Mouse (Mus musculus): ENCODE results near the gene Rps6kb1. TPM values are rescaled to one million over a fixed set of nuclear protein-coding genes. Genes with fewer than 3 reads are reported as not detected.

The Rps6kb1 gene
- polyA plus RNA-seq (2015; fragmentation: Nextera tagmentation; extraction: Ambion mirVana), result 57.1 and 66.4 TPM in 2 replicates

DNA sequence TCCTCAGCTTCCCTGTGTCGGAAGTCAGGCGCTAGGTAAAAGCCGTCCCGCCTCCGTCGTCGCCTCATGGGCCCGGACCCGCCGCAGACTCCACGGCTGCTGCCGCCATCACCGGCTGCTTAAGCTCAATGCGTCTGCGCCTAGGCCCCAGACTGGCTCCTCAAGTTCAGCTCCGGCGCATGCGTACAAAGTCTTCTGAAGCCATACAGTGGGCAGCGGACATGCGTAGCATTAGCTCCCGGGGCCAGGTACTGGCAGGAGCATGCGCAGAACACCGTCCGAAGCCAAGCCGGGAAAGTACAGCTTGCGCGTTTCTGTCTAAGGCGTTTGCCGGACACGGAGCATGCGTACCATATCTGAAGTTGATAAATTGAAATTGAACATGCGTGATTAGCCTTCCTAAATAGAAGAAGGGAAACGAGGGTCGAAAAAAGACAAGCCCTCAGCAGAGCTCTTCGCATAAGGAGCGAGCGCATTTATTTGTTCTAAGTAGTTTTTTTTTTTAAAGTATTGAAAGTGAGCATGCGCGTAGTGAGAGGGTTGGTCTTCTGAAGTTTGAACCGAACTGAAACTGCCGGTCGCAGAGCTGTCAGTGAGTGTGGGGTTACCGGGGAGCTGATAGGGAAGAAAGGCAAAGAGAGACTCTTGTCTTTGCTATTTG, at the start of gene Rps6kb1, which contains the start of gene Tubd1:
Gene Rps6kb1, minus strand, starts transcription at position 167 of the 661 bp plus-strand sequence.
Gene Tubd1, plus strand, starts transcription at position 353 of the 661 bp plus-strand sequence.
- peak; percentile 99 for ATAC-seq

DNA sequence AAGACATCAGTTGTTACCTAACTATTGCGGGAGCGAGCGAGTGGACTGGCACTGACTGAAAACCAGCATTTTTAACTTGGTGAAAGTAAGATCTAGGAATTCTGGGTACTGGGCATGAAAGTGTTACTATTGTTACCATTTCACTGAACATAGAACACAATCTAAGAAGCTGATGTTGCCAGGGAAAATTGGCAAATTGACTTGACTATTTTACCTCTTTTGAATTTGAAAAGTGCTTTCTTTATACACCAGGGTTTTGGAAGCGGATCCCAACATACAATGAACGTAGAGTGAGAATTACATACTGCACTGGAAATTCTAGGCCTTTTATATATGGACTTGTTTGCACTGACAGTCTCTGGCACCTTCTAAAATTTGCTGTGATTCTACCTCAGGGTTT, 48.8 kb upstream of the Rps6kb1 start:
- Histone ChIP-seq H3K9me3 (ENCODE audit: control insufficient read depth, low read length) (no peaks in the 10 kb centered on the region), H3K9ac (replicated peaks; ENCODE audit: low read depth, low read length) (no peak overlapping the region), H3K4me1 (replicated peaks; ENCODE audit: control insufficient read depth, insufficient read depth, low read length) (peaks cover 4% of the 10 kb centered on the region; the same call in 1 of the 2 replicates), H3K27me3 (replicated peaks; ENCODE audit: control insufficient read depth, insufficient read depth, low read length) (no peaks in the 10 kb centered on the region), H3K27ac (ENCODE audit: low read length) (no peak overlapping the region), H3K36me3 (ENCODE audit: control insufficient read depth, insufficient read depth) (no peaks in the 10 kb centered on the region), H3K4me3 (replicated peaks; ENCODE audit: low read length) (no peak overlapping the region), H3K4me2 (ENCODE audit: low read length) (no peak overlapping the region)
- ATAC-seq, result no peak
- WGBS, result 66% methylated on average over 5 of the region's 5 CpGs

More for the DNA sequence above, at the start of gene Rps6kb1, which contains the start of gene Tubd1:
- peak within 1 kb of the TSS; percentile 96 for H3K9ac ChIP-seq (replicated peaks; ENCODE audit: low read depth, low read length)
- H3K36me3 ChIP-seq (ENCODE audit: control insufficient read depth, insufficient read depth), result no peaks in the 10 kb centered on the region
- no peaks in the 10 kb centered on the region for H3K9me3 ChIP-seq (ENCODE audit: control insufficient read depth, low read length)
- H3K27ac ChIP-seq (ENCODE audit: low read length), result peak within 1 kb of the TSS; percentile 85
- H3K27me3 ChIP-seq (replicated peaks; ENCODE audit: control insufficient read depth, insufficient read depth, low read length), result no peaks in the 10 kb centered on the region
- WGBS, result under 1% methylated on average over 43 of the region's 43 CpGs
- peaks cover 15% of the 10 kb centered on the region for H3K4me1 ChIP-seq (replicated peaks; ENCODE audit: control insufficient read depth, insufficient read depth, low read length)
- peak within 1 kb of the TSS; percentile 72 for H3K4me2 ChIP-seq (ENCODE audit: low read length)
- H3K4me3 ChIP-seq (replicated peaks; ENCODE audit: low read length), result peak within 1 kb of the TSS; percentile 93

DNA sequence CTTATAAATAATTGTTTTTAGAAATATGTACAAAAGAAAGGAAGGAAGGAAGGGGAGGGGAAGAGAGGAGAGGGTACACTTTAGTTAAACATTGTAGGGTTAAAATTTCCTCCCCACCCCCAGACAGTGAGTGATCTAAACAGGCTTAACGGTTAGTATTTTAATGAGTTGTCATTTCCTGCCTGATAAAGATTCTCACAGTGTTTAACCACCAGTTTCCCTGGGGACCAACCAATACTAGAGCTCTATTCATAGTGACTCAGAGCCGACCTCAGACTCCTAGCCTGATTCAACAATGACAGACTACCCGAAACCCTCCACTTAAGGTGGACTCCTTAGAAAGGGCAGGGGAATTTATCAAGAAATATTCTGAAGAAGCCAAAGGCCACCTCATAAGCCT, 48.4 kb upstream of the Rps6kb1 start:
- Histone ChIP-seq H3K27me3 (replicated peaks; ENCODE audit: control insufficient read depth, insufficient read depth, low read length) (no peaks in the 10 kb centered on the region), H3K4me3 (replicated peaks; ENCODE audit: low read length) (no peak overlapping the region), H3K4me1 (replicated peaks; ENCODE audit: control insufficient read depth, insufficient read depth, low read length) (peaks cover 4% of the 10 kb centered on the region; the same call in 1 of the 2 replicates), H3K9me3 (ENCODE audit: control insufficient read depth, low read length) (no peaks in the 10 kb centered on the region), H3K36me3 (ENCODE audit: control insufficient read depth, insufficient read depth) (no peaks in the 10 kb centered on the region), H3K9ac (replicated peaks; ENCODE audit: low read depth, low read length) (no peak overlapping the region), H3K4me2 (ENCODE audit: low read length) (no peak overlapping the region), H3K27ac (ENCODE audit: low read length) (no peak overlapping the region)
- ATAC-seq, result no peak
- 32% methylated on average over 3 of the region's 3 CpGs for WGBS

DNA sequence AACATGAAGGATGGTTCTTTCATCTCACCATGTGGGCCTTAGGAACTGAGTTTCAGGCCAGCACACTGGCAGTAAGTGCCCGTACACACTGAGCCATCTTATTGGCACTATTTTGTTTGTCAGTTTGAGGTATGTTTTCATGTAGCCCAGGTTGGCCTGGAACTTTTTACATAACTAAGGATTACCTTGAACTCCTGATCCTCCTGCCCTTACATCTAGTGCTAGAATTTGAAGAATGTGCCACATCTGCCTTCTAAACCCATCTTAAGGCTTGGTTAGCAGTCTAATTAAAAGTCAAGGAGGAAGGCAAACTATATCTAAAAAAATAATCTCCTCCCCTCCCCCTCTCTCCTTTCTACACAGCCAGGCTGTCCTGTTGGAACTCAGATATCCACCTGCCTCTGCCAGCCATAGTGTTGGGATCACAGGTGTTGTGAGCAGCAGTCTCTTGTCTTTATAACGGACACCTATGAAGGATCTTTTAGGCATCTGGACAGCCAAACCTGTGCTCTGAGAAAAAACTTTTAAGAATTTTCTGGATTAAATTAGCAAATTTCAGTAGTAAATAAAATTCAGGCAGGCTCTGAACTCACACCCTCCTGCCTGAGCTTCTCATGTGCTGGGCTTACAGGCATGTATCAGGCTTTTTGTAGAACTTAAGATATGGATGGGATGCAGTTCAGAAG, 47.5 kb upstream of the Rps6kb1 start:
- H3K9ac ChIP-seq (replicated peaks; ENCODE audit: low read depth, low read length), result no peak overlapping the region
- 91% methylated on average over 2 of the region's 2 CpGs for WGBS
- no peak overlapping the region for H3K4me3 ChIP-seq (replicated peaks; ENCODE audit: low read length)
- H3K4me1 ChIP-seq (replicated peaks; ENCODE audit: control insufficient read depth, insufficient read depth, low read length), result peaks cover 6% of the 10 kb centered on the region; the same call in 1 of the 2 replicates
- H3K9me3 ChIP-seq (ENCODE audit: control insufficient read depth, low read length), result no peaks in the 10 kb centered on the region
- no peak for ATAC-seq
- H3K4me2 ChIP-seq (ENCODE audit: low read length), result no peak overlapping the region
- no peaks in the 10 kb centered on the region for H3K36me3 ChIP-seq (ENCODE audit: control insufficient read depth, insufficient read depth)
- no peaks in the 10 kb centered on the region for H3K27me3 ChIP-seq (replicated peaks; ENCODE audit: control insufficient read depth, insufficient read depth, low read length)
- no peak overlapping the region for H3K27ac ChIP-seq (ENCODE audit: low read length)

DNA sequence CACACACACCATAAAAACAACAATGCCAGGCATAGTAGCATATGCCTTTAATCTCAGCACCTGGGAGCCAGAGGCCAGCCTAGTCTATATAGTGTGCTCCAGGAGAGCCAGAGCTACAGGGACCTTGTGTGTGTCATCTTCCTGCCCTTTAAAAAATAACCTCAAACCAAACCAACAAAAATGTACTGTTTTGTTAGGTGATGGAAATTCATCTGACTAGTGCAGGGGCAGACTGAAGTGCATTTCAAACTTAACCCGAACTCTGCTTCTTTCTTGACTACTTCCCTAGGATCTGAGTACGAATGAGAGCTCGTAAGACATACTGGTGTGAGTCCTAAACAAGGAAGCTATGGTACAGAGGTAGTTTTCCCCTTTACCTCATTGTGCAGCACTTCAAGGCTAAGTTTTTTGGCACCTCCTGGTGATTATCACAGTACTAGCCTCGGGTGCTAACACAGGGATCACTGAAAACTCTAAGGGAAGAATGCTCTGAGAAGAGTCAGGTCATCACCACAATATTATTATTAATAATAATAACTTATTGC, 46.8 kb upstream of the Rps6kb1 start:
- H3K4me2 ChIP-seq (ENCODE audit: low read length), result no peak overlapping the region
- H3K9me3 ChIP-seq (ENCODE audit: control insufficient read depth, low read length), result no peaks in the 10 kb centered on the region
- ATAC-seq, result no peak
- no peaks in the 10 kb centered on the region for H3K27me3 ChIP-seq (replicated peaks; ENCODE audit: control insufficient read depth, insufficient read depth, low read length)
- H3K36me3 ChIP-seq (ENCODE audit: control insufficient read depth, insufficient read depth), result no peaks in the 10 kb centered on the region
- H3K27ac ChIP-seq (ENCODE audit: low read length), result no peak overlapping the region
- 88% methylated on average over 4 of the region's 4 CpGs for WGBS
- H3K4me3 ChIP-seq (replicated peaks; ENCODE audit: low read length), result no peak overlapping the region
- no peak overlapping the region for H3K9ac ChIP-seq (replicated peaks; ENCODE audit: low read depth, low read length)
- peaks cover 7% of the 10 kb centered on the region; the same call in 1 of the 2 replicates for H3K4me1 ChIP-seq (replicated peaks; ENCODE audit: control insufficient read depth, insufficient read depth, low read length)

DNA sequence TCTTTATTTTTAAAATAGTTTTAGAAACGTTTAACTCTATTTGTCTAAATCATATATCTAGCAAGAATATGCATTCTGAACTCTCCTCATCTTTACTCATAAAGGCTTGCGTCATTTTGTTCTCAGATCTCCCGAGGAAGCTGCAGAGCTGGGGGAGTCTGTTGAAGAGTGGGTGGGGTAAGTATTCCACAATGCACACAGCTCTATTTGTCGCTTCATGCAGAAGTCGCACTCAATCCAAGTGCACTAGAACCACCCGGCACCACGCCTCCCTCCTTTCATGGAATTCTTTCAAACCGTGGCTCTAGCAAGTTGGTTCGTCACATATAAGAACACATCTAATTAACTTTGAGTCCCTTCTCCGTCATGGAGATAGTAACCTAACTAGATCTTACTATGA, 46.0 kb upstream of the Rps6kb1 start:
- Histone ChIP-seq H3K27me3 (replicated peaks; ENCODE audit: control insufficient read depth, insufficient read depth, low read length) (no peaks in the 10 kb centered on the region), H3K4me2 (ENCODE audit: low read length) (no peak overlapping the region), H3K27ac (ENCODE audit: low read length) (no peak overlapping the region), H3K9me3 (ENCODE audit: control insufficient read depth, low read length) (no peaks in the 10 kb centered on the region), H3K9ac (replicated peaks; ENCODE audit: low read depth, low read length) (no peak overlapping the region), H3K36me3 (ENCODE audit: control insufficient read depth, insufficient read depth) (no peaks in the 10 kb centered on the region), H3K4me3 (replicated peaks; ENCODE audit: low read length) (no peak overlapping the region), H3K4me1 (replicated peaks; ENCODE audit: control insufficient read depth, insufficient read depth, low read length) (peaks cover 7% of the 10 kb centered on the region; the same call in 1 of the 2 replicates)
- 91% methylated on average over 10 of the region's 10 CpGs for WGBS
- ATAC-seq, result no peak

DNA sequence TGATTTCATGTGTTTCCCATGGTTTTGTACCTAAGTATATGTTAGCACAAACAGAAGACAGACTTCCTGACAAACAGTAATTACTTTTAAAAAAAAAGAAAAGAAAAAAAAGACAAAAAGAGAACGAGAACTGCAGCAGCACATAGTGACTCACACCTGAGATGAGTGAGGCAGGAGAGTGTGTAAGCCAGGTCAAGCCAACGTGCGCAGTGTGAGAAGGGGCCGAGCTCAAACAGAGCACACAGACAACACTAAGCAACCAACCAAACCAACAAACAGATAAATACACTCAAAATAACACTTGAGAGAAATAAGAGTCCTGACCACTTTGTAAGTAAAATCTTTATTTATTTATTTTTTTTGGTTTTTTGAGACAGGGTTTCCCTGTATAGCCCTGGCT, 45.5 kb upstream of the Rps6kb1 start:
- WGBS, result 91% methylated on average over 4 of the region's 4 CpGs
- H3K4me1 ChIP-seq (replicated peaks; ENCODE audit: control insufficient read depth, insufficient read depth, low read length), result peaks cover 7% of the 10 kb centered on the region; the same call in 1 of the 2 replicates
- H3K27ac ChIP-seq (ENCODE audit: low read length), result no peak overlapping the region
- no peaks in the 10 kb centered on the region for H3K27me3 ChIP-seq (replicated peaks; ENCODE audit: control insufficient read depth, insufficient read depth, low read length)
- H3K9ac ChIP-seq (replicated peaks; ENCODE audit: low read depth, low read length), result no peak overlapping the region
- no peak for ATAC-seq
- H3K4me2 ChIP-seq (ENCODE audit: low read length), result no peak overlapping the region
- no peaks in the 10 kb centered on the region for H3K36me3 ChIP-seq (ENCODE audit: control insufficient read depth, insufficient read depth)
- H3K9me3 ChIP-seq (ENCODE audit: control insufficient read depth, low read length), result no peaks in the 10 kb centered on the region
- H3K4me3 ChIP-seq (replicated peaks; ENCODE audit: low read length), result no peak overlapping the region

DNA sequence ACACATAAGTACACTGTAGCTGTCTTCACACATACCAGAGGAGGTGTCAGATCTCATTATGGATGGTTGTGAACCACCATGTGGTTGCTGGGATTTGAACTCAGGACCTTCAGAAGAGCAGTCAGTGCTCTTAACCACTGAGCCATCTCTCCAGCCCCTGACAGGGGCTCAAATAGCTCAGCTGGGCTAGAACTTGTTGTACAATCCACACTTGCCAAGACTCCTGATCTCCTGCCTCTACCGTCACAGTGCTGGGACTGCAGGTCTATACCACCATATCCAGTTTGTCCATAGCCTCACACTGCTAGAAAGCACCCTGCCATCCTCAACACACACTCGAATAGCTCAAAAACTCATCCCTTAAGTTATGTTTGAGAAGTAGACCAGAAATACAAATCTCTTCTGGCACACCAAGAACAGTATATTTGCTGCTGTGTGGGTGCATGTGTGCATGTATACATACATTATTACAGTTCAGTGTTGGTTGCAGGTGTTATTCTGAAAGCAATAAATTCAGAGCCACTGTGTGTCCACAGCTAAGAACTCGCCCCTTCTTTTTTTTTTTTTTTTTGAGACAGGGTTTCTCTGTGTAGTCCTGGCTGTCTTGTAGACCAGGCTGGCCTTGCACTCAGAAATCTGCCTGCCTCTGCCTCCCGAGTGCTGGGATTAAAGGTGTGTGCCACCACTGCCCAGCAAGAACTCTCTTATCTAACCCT, 44.1 kb upstream of the Rps6kb1 start:
- Histone ChIP-seq H3K27me3 (replicated peaks; ENCODE audit: control insufficient read depth, insufficient read depth, low read length) (no peaks in the 10 kb centered on the region), H3K9me3 (ENCODE audit: control insufficient read depth, low read length) (no peaks in the 10 kb centered on the region), H3K4me3 (replicated peaks; ENCODE audit: low read length) (no peak overlapping the region), H3K27ac (ENCODE audit: low read length) (no peak overlapping the region), H3K9ac (replicated peaks; ENCODE audit: low read depth, low read length) (no peak overlapping the region), H3K4me2 (ENCODE audit: low read length) (no peak overlapping the region), H3K4me1 (replicated peaks; ENCODE audit: control insufficient read depth, insufficient read depth, low read length) (peaks cover 6% of the 10 kb centered on the region; the same call in 1 of the 2 replicates), H3K36me3 (ENCODE audit: control insufficient read depth, insufficient read depth) (no peaks in the 10 kb centered on the region)
- 98% methylated on average over 4 of the region's 4 CpGs for WGBS
- ATAC-seq, result no peak

DNA sequence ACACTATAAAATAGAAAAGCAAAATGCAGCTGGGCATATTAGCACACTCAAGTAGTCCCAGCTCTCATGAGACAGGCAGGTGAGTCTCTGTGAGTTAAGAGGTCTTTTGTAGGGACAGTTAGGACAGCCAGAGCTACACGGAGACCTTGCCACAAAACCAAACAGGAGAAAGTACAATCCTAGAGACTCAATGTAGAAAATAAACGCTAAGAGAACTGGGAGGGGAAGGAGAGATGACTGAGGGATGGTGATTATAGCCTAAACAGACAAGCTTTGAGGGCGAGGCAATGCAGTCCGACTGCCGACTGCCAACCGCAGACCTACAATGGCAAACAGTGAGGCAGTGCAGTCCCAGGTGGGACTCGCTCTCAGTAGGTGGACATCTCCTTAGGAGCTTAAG, 43.2 kb upstream of the Rps6kb1 start:
- 44% methylated on average over 7 of the region's 7 CpGs for WGBS
- H3K27me3 ChIP-seq (replicated peaks; ENCODE audit: control insufficient read depth, insufficient read depth, low read length), result no peaks in the 10 kb centered on the region
- ATAC-seq, result no peak
- H3K9me3 ChIP-seq (ENCODE audit: control insufficient read depth, low read length), result no peaks in the 10 kb centered on the region
- H3K4me3 ChIP-seq (replicated peaks; ENCODE audit: low read length), result no peak overlapping the region
- no peaks in the 10 kb centered on the region for H3K36me3 ChIP-seq (ENCODE audit: control insufficient read depth, insufficient read depth)
- no peak overlapping the region for H3K27ac ChIP-seq (ENCODE audit: low read length)
- peaks cover 3% of the 10 kb centered on the region; the same call in 1 of the 2 replicates for H3K4me1 ChIP-seq (replicated peaks; ENCODE audit: control insufficient read depth, insufficient read depth, low read length)
- H3K4me2 ChIP-seq (ENCODE audit: low read length), result no peak overlapping the region
- no peak overlapping the region for H3K9ac ChIP-seq (replicated peaks; ENCODE audit: low read depth, low read length)
